Comparison of ENCODE assay signal across 14 mouse cellular contexts in genomic region chr6:54299417-54299816, GRCm38 (mm10). TPM values are rescaled to one million over a fixed set of nuclear protein-coding genes. Genes with fewer than 3 reads are reported as not detected.
DNase-seq lines count a peak whose midpoint lies in the region; ATAC-seq and TF ChIP-seq lines count a peak whose summit lies in the region.
"Had no signal": no experiment of that assay in that cellular context is flagged by ENCODE, and none has a peak within 500 bp of the region (broad histone marks: within the 10 kb centered on the region; RNA-seq: fewer than 3 reads in every experiment).

No protein-coding gene starts in this region.

- no peak for TF ChIP-seq CTCF in gastrocnemius, adult 2 months (IDR thresholded peaks at IDR 0.05)
- no peak for TF ChIP-seq CTCF in lung, embryonic 14.5 days (IDR thresholded peaks at IDR 0.05; ENCODE audit: low read depth)
- no peak for TF ChIP-seq CTCF in lung, adult 2 months (IDR thresholded peaks at IDR 0.05; ENCODE audit: insufficient read depth, low read length)

- H3K36me3 ChIP-seq in lung, embryonic 14.5 days (ENCODE audit: insufficient read depth) = peaks cover 10% of the 10 kb centered on the region; the same call in 1 of the 2 replicates
- H3K36me3 ChIP-seq in heart, embryonic 13.5 days = peaks cover 8% of the 10 kb centered on the region; the same call in 1 of the 2 replicates
- H3K36me3 ChIP-seq: G1E; liver, embryonic 13.5 days had no signal

- TF ChIP-seq POLR2A in lung, adult 2 months (IDR thresholded peaks at IDR 0.05; ENCODE audit: borderline replicate concordance, extremely low read depth, low read depth, low read length) = no peak

- H3K27me3 ChIP-seq in lung, embryonic 14.5 days (ENCODE audit: insufficient read depth, low read length) = no peaks in the 10 kb centered on the region
- H3K27me3 ChIP-seq in heart, embryonic 13.5 days (replicated peaks) = no peaks in the 10 kb centered on the region
- H3K27me3 ChIP-seq: forebrain, embryonic 12.5 days; liver, embryonic 13.5 days; midbrain, embryonic 15.5 days had no signal

- H3K9me3 ChIP-seq in lung, embryonic 14.5 days (ENCODE audit: low read depth, low read length) = no peaks in the 10 kb centered on the region
- H3K9me3 ChIP-seq in heart, embryonic 13.5 days = no peaks in the 10 kb centered on the region
- H3K9me3 ChIP-seq: forebrain, embryonic 12.5 days; liver, embryonic 13.5 days; midbrain, embryonic 15.5 days had no signal

- H3K4me2 ChIP-seq in lung, embryonic 14.5 days = no peak overlapping the region
- H3K4me2 ChIP-seq in heart, embryonic 13.5 days = no peak overlapping the region
- H3K4me2 ChIP-seq: forebrain, embryonic 12.5 days; liver, embryonic 13.5 days; midbrain, embryonic 15.5 days had no signal

- H3K4me1 ChIP-seq in lung, embryonic 14.5 days (ENCODE audit: insufficient read depth) = no peaks in the 10 kb centered on the region
- no peaks in the 10 kb centered on the region for H3K4me1 ChIP-seq in lung, adult 2 months (ENCODE audit: control insufficient read depth, insufficient read depth, low read length)
- H3K4me1 ChIP-seq in heart, embryonic 13.5 days = no peaks in the 10 kb centered on the region
- H3K4me1 ChIP-seq: forebrain, embryonic 12.5 days; liver, embryonic 13.5 days; midbrain, embryonic 15.5 days had no signal

- peak; percentile 28 for DNase-seq in gastrocnemius, adult 2 months
- DNase-seq in gastrocnemius, postnatal 25 days = no peak
- peak; percentile 64 for DNase-seq in lung, embryonic 14.5 days
- DNase-seq in lung, adult 2 months = no peak
- peak; percentile 54 for DNase-seq in lung, postnatal 14 days
- no peak for DNase-seq in cerebellum, adult 9-11 months
- no peak for DNase-seq in c-Kit-positive CD71-positive TER-119-positive erythroid progenitor cells, embryonic 14.5 days (ENCODE audit: low spot score)
- DNase-seq: gastrocnemius, postnatal 14 days; liver, embryonic 13.5 days had no signal

- ATAC-seq in lung, embryonic 14.5 days (ENCODE audit: insufficient read depth) = peak; percentile 47; the same call in 1 of the 2 replicates
- ATAC-seq in heart, embryonic 13.5 days (ENCODE audit: extremely low read depth, insufficient number of reproducible peaks, low FRiP score, low TSS enrichment) = peak; percentile 71; the same call in 1 of the 2 replicates
- ATAC-seq: activated CD4-positive, CD25-positive, alpha-beta regulatory T cell, adult 4 months; midbrain, embryonic 15.5 days had no signal

- whole genome bisulfite sequencing in lung, embryonic 14.5 days = 60% methylated on average over 2 of the region's 2 CpGs
- WGBS in lung, adult 2 months = 43% methylated on average over 2 of the region's 2 CpGs
- 55% methylated on average over 2 of the region's 2 CpGs for WGBS in heart, embryonic 13.5 days

- H3K9ac ChIP-seq in lung, embryonic 14.5 days = no peak overlapping the region
- no peak overlapping the region for H3K9ac ChIP-seq in heart, embryonic 13.5 days
- H3K9ac ChIP-seq: forebrain, embryonic 12.5 days; liver, embryonic 13.5 days; midbrain, embryonic 15.5 days had no signal

- H3K27ac ChIP-seq in gastrocnemius, adult 2 months = peak overlapping the region; percentile 16; the same call in 1 of the 2 replicates
- no peak overlapping the region; the same call in 1 of the 2 replicates for H3K27ac ChIP-seq in lung, embryonic 14.5 days (ENCODE audit: low read depth)
- peak overlapping the region; percentile 77 for H3K27ac ChIP-seq in heart, embryonic 13.5 days (replicated peaks)
- H3K27ac ChIP-seq: forebrain, embryonic 12.5 days; liver, embryonic 13.5 days; midbrain, embryonic 15.5 days had no signal

- intact Hi-C loops in gastrocnemius, adult 2 months (cut with DNase I) = no loop called here

- H3K4me3 ChIP-seq in gastrocnemius, adult 2 months = no peak overlapping the region
- H3K4me3 ChIP-seq in lung, embryonic 14.5 days (ENCODE audit: low read depth, low read length) = no peak overlapping the region
- no peak overlapping the region for H3K4me3 ChIP-seq in lung, adult 2 months (replicated peaks; ENCODE audit: extremely low read depth, low read depth, low read length)
- H3K4me3 ChIP-seq in heart, embryonic 13.5 days = no peak overlapping the region
- H3K4me3 ChIP-seq: forebrain, embryonic 12.5 days; liver, embryonic 13.5 days; midbrain, embryonic 15.5 days had no signal

RNA-seq across cellular contexts. Expression of gene Prr15, which starts 26.2 kb away (rescaled TPM):
- under 1 TPM; 0.71 to 0.78 TPM for total RNA-seq in gastrocnemius, adult 2 months (2021)
- total RNA-seq in gastrocnemius, postnatal 25 days (2021) = under 1 TPM; 0.87 to 0.99 TPM
- 1.7 and 2.3 TPM in 2 replicates for polyA plus RNA-seq in lung, embryonic 14.5 days (2014; fragmentation: Nextera tagmentation; extraction: Ambion mirVana)
- 3.5 TPM in 2 replicates for polyA plus RNA-seq in lung, adult 2 months (2012; rRNA removed)
- polyA plus RNA-seq in heart, embryonic 13.5 days (2015; fragmentation: Nextera tagmentation; extraction: Ambion mirVana) = 14.4 and 17.7 TPM in 2 replicates
- polyA plus RNA-seq: activated CD4-positive, CD25-positive, alpha-beta regulatory T cell, adult 4 months; G1E had no signal

Comparison
In these comparisons a context has a peak if more than half of its experiments do, and no peak if none do; other contexts are left out.
1. DNase-seq: peak in gastrocnemius, adult 2 months (single experiment), lung, embryonic 14.5 days (single experiment) and lung, postnatal 14 days (single experiment); none in gastrocnemius, postnatal 25 days (single experiment), lung, adult 2 months (single experiment), cerebellum, adult 9-11 months (single experiment) and c-Kit-positive CD71-positive TER-119-positive erythroid progenitor cells, embryonic 14.5 days (single experiment).